Mouse (Mus musculus): ENCODE results near the gene Zdhhc1.

DNA sequence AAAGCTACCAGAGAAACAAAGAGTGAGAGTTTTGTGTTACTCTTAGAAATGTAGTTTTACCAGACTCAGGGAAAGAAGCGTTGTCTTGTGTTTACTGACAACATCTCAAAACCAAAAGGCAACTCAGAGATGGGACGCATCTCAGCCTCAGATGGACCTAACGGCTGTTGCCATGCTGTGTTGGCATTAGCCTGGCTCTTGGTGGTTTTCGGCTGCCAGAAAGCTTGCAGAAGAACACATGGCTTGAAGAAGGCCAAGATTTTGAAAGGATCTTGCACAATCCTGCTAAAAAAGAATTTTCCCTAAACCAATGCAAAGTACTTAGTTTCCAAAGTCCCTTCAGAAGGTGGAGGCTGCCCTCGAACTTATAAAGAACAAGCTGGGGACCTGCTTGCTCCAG lies 54.0 kb downstream of the Zdhhc1 start:
- TF ChIP-seq CTCF (IDR thresholded peaks at IDR 0.05) (no peak), EP300 (IDR thresholded peaks at IDR 0.05) (no peak)
